Mouse (Mus musculus) limb, embryonic 15.5 days (tissue): ENCODE measurements around the gene Dnajb14. TPM values are rescaled to one million over a fixed set of nuclear protein-coding genes. Genes with fewer than 3 reads are reported as not detected.
"Not testable (repeated sequence)": the region's sequence is repeated elsewhere in the genome, so short reads cannot be mapped to it uniquely, and the experiment has no call there.

Experiments used
- ATAC-seq: fragments of 200-750 bp; cut with Nextera tagmentation; 2 replicates; pipeline ENCODE4 v1.8.0; 2017; ENCODE audit warnings: low read depth, moderate TSS enrichment; ENCODE audit not compliant: insufficient number of reproducible peaks, low FRiP score, low TSS enrichment
- H3K27ac ChIP-seq: fragments of 300-500 bp; sonication (generic); 2 replicates; pipeline ENCODE4 v1.5.1; 2015; ENCODE audit warnings: moderate library complexity, mild to moderate bottlenecking, inconsistent platforms
- H3K27me3 ChIP-seq: fragments of 300-500 bp; sonication (generic); 2 replicates; pipeline ENCODE4 v1.6.1; 2015; ENCODE audit warnings: inconsistent platforms
- H3K36me3 ChIP-seq: fragments of 300-500 bp; sonication (generic); 2 replicates; pipeline ENCODE4 v1.6.1; 2015; ENCODE audit warnings: inconsistent platforms
- H3K4me1 ChIP-seq: fragments of 300-500 bp; sonication (generic); 2 replicates; pipeline ENCODE4 v1.6.1; 2015; ENCODE audit warnings: inconsistent platforms
- H3K4me2 ChIP-seq: fragments of 300-500 bp; sonication (generic); 2 replicates; pipeline ENCODE4 v1.6.1; 2015; ENCODE audit warnings: mild to moderate bottlenecking, inconsistent platforms
- H3K4me3 ChIP-seq: fragments of 300-500 bp; sonication (generic); 2 replicates; pipeline ENCODE4 v1.5.1; 2015; ENCODE audit warnings: mild to moderate bottlenecking, inconsistent platforms
- H3K9ac ChIP-seq: fragments of 300-500 bp; sonication (generic); 2 replicates; pipeline ENCODE4 v1.6.1; 2015; ENCODE audit warnings: inconsistent platforms
- H3K9me3 ChIP-seq: fragments of 300-500 bp; sonication (generic); 2 replicates; pipeline ENCODE4 v1.6.1; 2016; ENCODE audit warnings: inconsistent platforms
- WGBS: fragments of 180-500 bp; shearing (Covaris S2); methylation state at CpG from one replicate; pipeline ENCODE4 v1.1.7; 2015; 5-methylcytosine and 5-hydroxymethylcytosine counted together
- polyA plus RNA-seq: library from polyadenylated mRNA; unstranded; fragments of >200 nt; fragmentation: Nextera tagmentation; extraction: Ambion mirVana; gene quantifications from 2 replicates; pipeline ENCODE4 v1.2.1, GENCODE M21; 2015

Gene Dnajb14
- polyA plus RNA-seq, 1 experiment from 2014 or later = 11.1 TPM

- no peaks in the 10 kb centered on the region for H3K27me3 ChIP-seq
- H3K9me3 ChIP-seq = no peaks in the 10 kb centered on the region
- WGBS = 88% methylated on average over 3 of the region's 3 CpGs
- H3K36me3 ChIP-seq = no peaks in the 10 kb centered on the region
- no peak overlapping the region for H3K4me3 ChIP-seq
- no peak overlapping the region for H3K9ac ChIP-seq
- H3K27ac ChIP-seq = no peak overlapping the region
- 0 out of 2 replicates have a peak, but pooled peaks cover under 1% of the 10 kb centered on the region for H3K4me1 ChIP-seq
- no peak overlapping the region for H3K4me2 ChIP-seq
- no peak for ATAC-seq
These were observed 79.4 kb downstream of the Dnajb14 start for GRCm38 (mm10) chr3:137946827-137947226.

GRCm38 (mm10) chr3:137947525-137947924 lies 80.0 kb downstream of the Dnajb14 start:
- Histone ChIP-seq H3K4me2 (no peak overlapping the region), H3K27me3 (no peaks in the 10 kb centered on the region), H3K4me3 (no peak overlapping the region), H3K36me3 (no peaks in the 10 kb centered on the region), H3K9ac (no peak overlapping the region), H3K4me1 (0 out of 2 replicates have a peak, but pooled peaks cover 7% of the 10 kb centered on the region), H3K27ac (no peak overlapping the region), H3K9me3 (no peaks in the 10 kb centered on the region)
- WGBS = 86% methylated on average over 4 of the region's 4 CpGs
- no peak for ATAC-seq

- Histone ChIP-seq H3K36me3 (no peaks in the 10 kb centered on the region), H3K27ac (no peak overlapping the region), H3K9me3 (no peaks in the 10 kb centered on the region), H3K4me2 (no peak overlapping the region), H3K9ac (no peak overlapping the region), H3K4me3 (no peak overlapping the region), H3K27me3 (no peaks in the 10 kb centered on the region), H3K4me1 (peaks cover 10% of the 10 kb centered on the region; the same call in 1 of the 2 replicates)
- no peak for ATAC-seq
- WGBS = 77% methylated on average over 10 of the region's 10 CpGs
These were observed 82.9 kb downstream of the Dnajb14 start for GRCm38 (mm10) chr3:137950191-137950885.

DNA sequence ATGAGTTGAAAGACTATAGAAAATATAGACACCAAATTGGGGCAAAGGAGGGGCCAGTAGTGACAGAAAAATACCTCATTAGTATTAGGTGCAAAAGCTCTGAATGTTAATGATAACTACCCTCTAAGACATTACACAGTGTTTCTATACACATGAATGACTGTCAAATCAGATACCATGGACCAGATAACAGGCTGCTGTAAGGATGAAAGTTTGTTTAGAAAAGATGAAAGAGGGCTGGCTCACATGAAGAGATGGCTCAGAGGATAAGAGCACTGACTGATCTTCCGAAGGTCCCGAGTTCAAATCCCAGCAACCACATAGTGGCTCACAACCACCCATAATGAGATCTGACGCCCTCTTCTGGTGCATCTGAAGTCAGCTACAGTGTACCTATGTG lies 83.8 kb downstream of the Dnajb14 start:
- H3K4me3 ChIP-seq, H3K9me3 ChIP-seq, H3K9ac ChIP-seq, H3K27ac ChIP-seq, H3K4me2 ChIP-seq, ATAC-seq, H3K36me3 ChIP-seq, H3K27me3 ChIP-seq: not testable (repeated sequence)
- 94% methylated on average over 3 of the region's 3 CpGs for WGBS
- H3K4me1 ChIP-seq = peaks cover 15% of the 10 kb centered on the region

GRCm38 (mm10) chr3:137951819-137952218 lies 84.3 kb downstream of the Dnajb14 start:
- ATAC-seq = no peak
- Histone ChIP-seq H3K4me1 (peaks cover 15% of the 10 kb centered on the region), H3K36me3 (no peaks in the 10 kb centered on the region), H3K27ac (peak overlapping the region; percentile 43; the same call in 1 of the 2 replicates), H3K4me3 (no peak overlapping the region), H3K27me3 (no peaks in the 10 kb centered on the region), H3K9ac (no peak overlapping the region), H3K9me3 (no peaks in the 10 kb centered on the region), H3K4me2 (no peak overlapping the region)
- WGBS = 23% methylated on average over 7 of the region's 7 CpGs

GRCm38 (mm10) chr3:137952225-137952913 lies 84.9 kb downstream of the Dnajb14 start:
- Histone ChIP-seq H3K27me3 (no peaks in the 10 kb centered on the region), H3K9me3 (no peaks in the 10 kb centered on the region), H3K36me3 (no peaks in the 10 kb centered on the region), H3K9ac (no peak overlapping the region), H3K4me3 (no peak overlapping the region), H3K4me1 (peaks cover 15% of the 10 kb centered on the region), H3K27ac (peak overlapping the region; percentile 43), H3K4me2 (no peak overlapping the region)
- WGBS = 42% methylated on average over 4 of the region's 4 CpGs
- ATAC-seq = 0 out of 2 replicates have a peak, but pooled peaks have one; percentile 64

DNA sequence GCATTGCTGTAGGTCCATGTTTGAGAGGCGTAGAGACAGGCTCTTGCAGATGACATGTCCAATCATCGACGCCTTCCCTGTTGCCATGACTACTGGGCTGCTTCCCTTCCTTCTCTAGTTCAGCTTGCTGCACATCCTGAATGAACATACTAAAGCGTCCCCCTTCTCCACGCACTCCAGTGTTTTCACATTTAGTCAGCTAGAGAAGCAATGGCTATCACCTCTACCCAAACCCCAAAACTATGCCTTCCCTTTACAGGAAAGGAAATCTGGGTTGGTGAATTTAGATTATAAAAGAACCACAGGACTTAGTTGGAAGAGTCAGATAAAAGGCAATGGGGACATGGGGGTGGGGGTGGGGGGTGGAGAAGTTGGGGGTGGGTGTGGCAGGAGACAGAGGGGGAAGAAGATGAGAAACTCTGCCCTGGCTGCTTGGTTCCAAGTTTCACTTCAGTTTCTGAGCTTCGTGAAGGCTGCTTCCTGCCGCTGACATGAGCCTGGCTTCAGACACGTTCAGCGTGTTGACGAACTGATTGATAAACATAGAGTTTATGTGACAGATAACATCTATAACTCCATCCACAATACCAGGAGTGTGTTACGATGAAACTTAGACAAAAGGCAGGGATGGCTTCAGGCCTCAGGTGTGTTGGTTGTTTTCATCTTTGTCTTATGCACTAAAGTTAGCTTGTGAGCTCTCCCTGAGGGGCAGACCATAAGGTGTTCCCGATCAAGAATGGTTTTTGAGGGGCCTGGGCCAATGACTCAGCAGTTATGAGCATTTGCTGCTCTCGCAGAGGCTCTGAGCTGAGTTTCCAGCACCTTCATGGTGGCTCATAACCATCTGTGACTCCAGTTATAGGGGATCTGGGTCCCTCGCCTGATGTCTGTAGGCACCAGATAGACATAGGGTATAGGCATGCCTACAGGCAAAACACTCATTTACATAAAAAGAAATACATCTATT lies 85.7 kb downstream of the Dnajb14 start:
- Histone ChIP-seq H3K27me3 (no peaks in the 10 kb centered on the region), H3K27ac (0 out of 2 replicates have a peak overlapping the region, but pooled peaks have one; percentile 2), H3K4me3 (no peak overlapping the region), H3K4me1 (peaks cover 15% of the 10 kb centered on the region), H3K9me3 (no peaks in the 10 kb centered on the region), H3K4me2 (no peak overlapping the region), H3K9ac (no peak overlapping the region), H3K36me3 (no peaks in the 10 kb centered on the region)
- 59% methylated on average over 14 of the region's 14 CpGs for WGBS
- no peak for ATAC-seq

DNA sequence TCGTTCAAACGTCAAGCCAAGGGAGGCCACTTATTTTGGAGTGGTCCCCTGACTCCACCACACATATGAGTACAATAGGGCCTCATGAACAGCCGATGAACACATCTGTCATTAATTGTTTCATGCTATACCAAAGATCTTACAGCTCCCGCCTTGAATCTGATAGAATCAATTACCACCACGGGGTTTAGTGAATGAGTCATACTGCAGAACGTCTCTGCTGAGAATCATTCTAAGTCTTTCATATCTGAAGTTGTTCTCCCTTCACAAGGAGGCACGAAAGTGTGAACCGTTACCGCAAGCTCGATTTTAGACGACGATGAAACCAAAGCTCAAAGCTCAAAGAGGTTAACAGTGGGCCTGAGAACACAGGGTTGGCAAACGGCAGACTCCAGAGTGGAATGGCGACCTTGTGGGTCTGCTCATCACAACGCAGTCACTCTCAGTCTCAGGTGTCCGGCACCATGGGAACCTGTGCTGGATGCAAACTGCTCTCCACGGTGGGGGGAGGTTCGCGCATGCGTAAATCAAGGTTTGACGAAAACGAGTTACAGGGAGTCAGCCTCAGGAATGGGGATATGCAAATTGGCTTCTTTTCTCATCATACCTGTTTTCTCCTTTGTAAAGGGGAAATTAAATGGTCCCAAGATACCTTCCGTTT lies 86.9 kb downstream of the Dnajb14 start:
- Histone ChIP-seq H3K36me3 (no peaks in the 10 kb centered on the region), H3K4me3 (no peak overlapping the region), H3K4me2 (0 out of 2 replicates have a peak overlapping the region, but pooled peaks have one; percentile 39), H3K27ac (0 out of 2 replicates have a peak overlapping the region, but pooled peaks have one; percentile 14), H3K4me1 (peaks cover 15% of the 10 kb centered on the region), H3K9ac (no peak overlapping the region), H3K9me3 (no peaks in the 10 kb centered on the region), H3K27me3 (no peaks in the 10 kb centered on the region)
- WGBS = 53% methylated on average over 23 of the region's 23 CpGs
- ATAC-seq = no peak

DNA sequence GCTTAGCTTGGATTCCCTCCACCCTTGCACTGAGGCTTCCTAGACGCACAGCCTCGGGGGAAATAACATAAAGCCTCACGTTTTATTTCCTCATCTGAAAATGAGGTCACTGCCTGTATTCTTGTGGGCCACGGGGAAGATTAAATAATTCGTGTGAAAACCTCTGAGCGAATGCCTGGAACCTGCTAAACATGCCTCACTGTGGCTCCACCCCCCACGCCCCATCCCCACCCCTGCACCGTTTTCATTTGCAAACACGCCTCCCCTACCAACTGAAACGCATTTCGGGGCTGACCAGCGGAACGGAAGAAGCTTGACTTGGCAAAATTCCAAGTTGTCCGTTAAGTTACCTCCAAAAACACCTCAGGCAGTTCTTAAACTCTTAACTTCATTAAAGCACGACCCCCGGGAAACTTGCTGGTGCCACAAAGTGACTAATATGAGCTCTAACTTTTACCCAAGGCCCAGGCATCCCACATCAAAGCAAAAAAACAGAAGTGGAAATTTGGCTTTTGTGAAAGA lies 88.1 kb downstream of the Dnajb14 start:
- Histone ChIP-seq H3K27ac (no peak overlapping the region), H3K4me1 (peaks cover 15% of the 10 kb centered on the region), H3K9me3 (no peaks in the 10 kb centered on the region), H3K9ac (no peak overlapping the region), H3K27me3 (no peaks in the 10 kb centered on the region), H3K4me2 (peak overlapping the region; percentile 39), H3K36me3 (no peaks in the 10 kb centered on the region), H3K4me3 (peak overlapping the region; percentile 18; the same call in 1 of the 2 replicates)
- 6% methylated on average over 16 of the region's 16 CpGs for WGBS
- no peak for ATAC-seq

GRCm38 (mm10) chr3:137957864-137958263 lies 90.4 kb downstream of the Dnajb14 start:
- Histone ChIP-seq H3K9ac (no peak overlapping the region), H3K4me3 (no peak overlapping the region), H3K4me1 (peaks cover 5% of the 10 kb centered on the region), H3K36me3 (no peaks in the 10 kb centered on the region), H3K27ac (no peak overlapping the region), H3K27me3 (no peaks in the 10 kb centered on the region), H3K4me2 (no peak overlapping the region), H3K9me3 (no peaks in the 10 kb centered on the region)
- no peak for ATAC-seq
- WGBS = 93% methylated on average over 9 of the region's 9 CpGs

GRCm38 (mm10) chr3:137958352-137958751 lies 90.9 kb downstream of the Dnajb14 start:
- Histone ChIP-seq H3K27me3 (no peaks in the 10 kb centered on the region), H3K4me2 (no peak overlapping the region), H3K27ac (no peak overlapping the region), H3K9me3 (no peaks in the 10 kb centered on the region), H3K4me1 (peaks cover 5% of the 10 kb centered on the region), H3K36me3 (no peaks in the 10 kb centered on the region), H3K9ac (no peak overlapping the region), H3K4me3 (no peak overlapping the region)
- ATAC-seq = no peak
- WGBS = 93% methylated on average over 4 of the region's 4 CpGs
